Mouse (Mus musculus) lung, adult 2 months (tissue): ENCODE results near the gene 1110008P14Rik. TPM values are rescaled to one million over a fixed set of nuclear protein-coding genes. Genes with fewer than 3 reads are reported as not detected.

Experiments
- DNase-seq: peaks from one replicate; pipeline ENCODE4 v3.0.0; 2022
- H3K4me1 ChIP-seq: fragments of 200-500 bp; 2 replicates; pipeline ENCODE4 v1.6.1; 2011; ENCODE audit warnings: low read length; ENCODE audit not compliant: control insufficient read depth, insufficient read depth
- H3K4me3 ChIP-seq: fragments of 200-500 bp; replicated peaks from 2 replicates; pipeline ENCODE3; 2011; ENCODE audit warnings: low read depth, mild to moderate bottlenecking, control low read depth, low read length; ENCODE audit errors: extremely low read depth
- CTCF ChIP-seq: fragments of 200-500 bp; IDR thresholded peaks from 2 replicates; pipeline ENCODE4 v1.5.1; 2011; ENCODE audit warnings: mild to moderate bottlenecking, low read length, control low read depth; ENCODE audit not compliant: insufficient read depth
- POLR2A ChIP-seq: fragments of 200-500 bp; IDR thresholded peaks from 2 replicates; pipeline ENCODE4 v1.6.1; 2011; ENCODE audit warnings: low read depth, mild to moderate bottlenecking, control low read depth, low read length, borderline replicate concordance; ENCODE audit errors: extremely low read depth
- WGBS: fragments of 180-500 bp; shearing (Covaris S2); methylation state at CpG from one replicate; pipeline ENCODE4 v1.1.7; 2018; 5-methylcytosine and 5-hydroxymethylcytosine counted together
- polyA plus RNA-seq: library from polyadenylated mRNA; depleted of rRNA; stranded (reverse); fragments of >200 nt; gene quantifications from 2 replicates; pipeline ENCODE4 v1.2.3, GENCODE M21; 2012

The 1110008P14Rik gene
- polyA plus RNA-seq, 1 experiment = 170 TPM

- TF ChIP-seq POLR2A (no peak), CTCF (no peak)
- WGBS = 78% methylated on average over 6 of the region's 6 CpGs
- no peak for DNase-seq
- Histone ChIP-seq H3K4me3 (no peak overlapping the region), H3K4me1 (peaks cover 30% of the 10 kb centered on the region)
Observed at GRCm38 (mm10) chr2:32421851-32422251, 40.1 kb upstream of the 1110008P14Rik start.

- Histone ChIP-seq H3K4me3 (no peak overlapping the region), H3K4me1 (peaks cover 30% of the 10 kb centered on the region)
- TF ChIP-seq POLR2A (no peak), CTCF (no peak)
- 82% methylated on average over 6 of the region's 6 CpGs for WGBS
- no peak for DNase-seq
Observed at GRCm38 (mm10) chr2:32420647-32421046, 38.9 kb upstream of the 1110008P14Rik start.

- TF ChIP-seq POLR2A = no peak
- no peak for TF ChIP-seq CTCF
- Histone ChIP-seq H3K4me1 (peaks cover 30% of the 10 kb centered on the region), H3K4me3 (no peak overlapping the region)
- 85% methylated on average over 12 of the region's 12 CpGs for WGBS
- DNase-seq = no peak
Observed at GRCm38 (mm10) chr2:32420066-32420608, 38.4 kb upstream of the 1110008P14Rik start.

GRCm38 (mm10) chr2:32419359-32419758, 37.6 kb upstream of the 1110008P14Rik start:
- Histone ChIP-seq H3K4me3 (no peak overlapping the region), H3K4me1 (peaks cover 22% of the 10 kb centered on the region)
- WGBS = 59% methylated on average over 3 of the region's 3 CpGs
- peak; percentile 62 for DNase-seq
- TF ChIP-seq CTCF (no peak), POLR2A (no peak)

- Histone ChIP-seq H3K4me1 (peaks cover 19% of the 10 kb centered on the region), H3K4me3 (no peak overlapping the region)
- TF ChIP-seq CTCF (no peak), POLR2A (no peak)
- 85% methylated on average over 12 of the region's 12 CpGs for WGBS
- no peak for DNase-seq
Observed at GRCm38 (mm10) chr2:32418430-32419151, 36.9 kb upstream of the 1110008P14Rik start.

GRCm38 (mm10) chr2:32417486-32417885, 35.7 kb upstream of the 1110008P14Rik start:
- Histone ChIP-seq H3K4me3 (no peak overlapping the region), H3K4me1 (peaks cover 11% of the 10 kb centered on the region)
- no peak for DNase-seq
- TF ChIP-seq CTCF (no peak), POLR2A (no peak)
- 85% methylated on average over 8 of the region's 8 CpGs for WGBS

- TF ChIP-seq CTCF (no peak), POLR2A (no peak)
- WGBS = 81% methylated on average over 2 of the region's 2 CpGs
- no peak for DNase-seq
Observed at GRCm38 (mm10) chr2:32416556-32416955, 34.8 kb upstream of the 1110008P14Rik start.

GRCm38 (mm10) chr2:32415801-32416200, 34.1 kb upstream of the 1110008P14Rik start:
- WGBS = 92% methylated on average over 12 of the region's 12 CpGs
- no peak for DNase-seq
- Histone ChIP-seq H3K4me3 (no peak overlapping the region), H3K4me1 (peaks cover 2% of the 10 kb centered on the region; the same call in 1 of the 2 replicates)
- TF ChIP-seq POLR2A (no peak), CTCF (no peak)

More at GRCm38 (mm10) chr2:32416556-32416955, 34.8 kb upstream of the 1110008P14Rik start:
- Histone ChIP-seq H3K4me1 (peaks cover 4% of the 10 kb centered on the region), H3K4me3 (no peak overlapping the region)

GRCm38 (mm10) chr2:32413936-32414335, 32.2 kb upstream of the 1110008P14Rik start:
- H3K4me1 ChIP-seq = no peaks in the 10 kb centered on the region
- no peak overlapping the region for H3K4me3 ChIP-seq
- WGBS = 45% methylated on average over 5 of the region's 5 CpGs
- no peak for DNase-seq
- TF ChIP-seq POLR2A (no peak), CTCF (no peak)

- TF ChIP-seq POLR2A = no peak
- TF ChIP-seq CTCF = no peak
- WGBS = 93% methylated on average over 6 of the region's 6 CpGs
- DNase-seq = no peak
- Histone ChIP-seq H3K4me1 (no peaks in the 10 kb centered on the region), H3K4me3 (no peak overlapping the region)
Observed at GRCm38 (mm10) chr2:32412742-32413531, 31.2 kb upstream of the 1110008P14Rik start.
